Mouse (Mus musculus) thymus, adult 2 months (tissue): ENCODE data around the gene Ank3.

ENCODE experiments used
- CTCF ChIP-seq: fragments of 200-500 bp; IDR thresholded peaks from 2 replicates; pipeline ENCODE4 v1.5.1; 2012; ENCODE audit warnings: mild to moderate bottlenecking, control low read depth, low read length, moderate library complexity, borderline replicate concordance; ENCODE audit not compliant: control insufficient read depth, poor library complexity, insufficient read depth; ENCODE audit errors: extremely low read depth
- POLR2A ChIP-seq: fragments of 200-500 bp; IDR thresholded peaks from 2 replicates; pipeline ENCODE4 v1.6.1; 2012; ENCODE audit warnings: mild to moderate bottlenecking, low read length, control low read depth, moderate library complexity; ENCODE audit not compliant: control insufficient read depth, poor library complexity, insufficient read depth; ENCODE audit errors: extremely low read depth

DNA sequence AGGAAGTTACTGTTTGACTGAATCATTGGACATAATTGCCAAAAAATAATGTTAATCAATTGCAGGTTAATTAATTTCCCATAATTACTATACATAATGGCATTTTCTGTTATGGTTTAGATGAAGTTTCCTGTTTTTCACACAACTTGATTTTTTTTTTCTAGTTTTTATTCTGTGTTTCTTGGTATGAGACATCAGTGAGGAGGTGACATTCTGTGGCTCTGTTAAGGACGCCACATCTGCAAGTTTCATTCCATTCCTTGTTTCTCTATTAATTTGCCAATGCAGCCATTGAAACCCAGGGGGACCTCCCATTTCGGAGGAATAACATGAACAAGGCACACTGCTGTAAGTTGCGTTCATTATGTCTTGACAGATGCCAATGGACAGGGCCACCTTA, 143.9 kb downstream of the Ank3 start:
- no peak for TF ChIP-seq CTCF
- TF ChIP-seq POLR2A = no peak
